Mouse (Mus musculus): ENCODE measurements around the gene Rab3a. TPM values are rescaled to one million over a fixed set of nuclear protein-coding genes. Genes with fewer than 3 reads are reported as not detected.

The Rab3a gene
- polyA plus RNA-seq, 1 experiment from 2014 or later = 56.6 TPM

DNA sequence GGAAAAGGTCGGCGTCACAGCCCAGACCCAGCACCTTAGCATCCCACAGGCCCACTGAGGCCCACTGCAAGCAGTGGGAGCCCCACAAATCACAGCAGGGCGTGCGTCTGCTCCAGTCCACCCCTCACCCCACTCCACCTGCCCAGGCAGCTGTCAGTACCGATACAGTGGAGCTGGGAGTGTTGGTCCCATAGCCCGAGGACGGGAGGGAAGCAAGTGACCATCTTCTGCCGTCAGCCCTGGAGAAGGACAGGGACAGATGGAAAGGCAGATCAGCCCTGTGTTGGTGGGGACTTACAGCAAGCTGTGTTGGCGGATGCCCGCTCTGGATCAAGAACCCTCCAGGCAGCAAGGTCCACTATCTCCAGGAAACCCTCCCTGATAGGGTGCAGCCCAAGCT is 34.6 kb downstream of the Rab3a start:
- ATAC-seq (ENCODE audit: low FRiP score) (no peak), DNase-seq (ENCODE audit: low spot score, missing footprints) (no peak)
- Histone ChIP-seq H3K4me2 (no peak overlapping the region), H3K27me3 (ENCODE audit: control insufficient read depth, insufficient read depth, low read length) (no peaks in the 10 kb centered on the region), H3K27ac (ENCODE audit: low read depth, low read length) (no peak overlapping the region), H3K4me3 (ENCODE audit: low read depth, low read length) (no peak overlapping the region), H3K36me3 (ENCODE audit: control insufficient read depth, insufficient read depth, low read length) (no peaks in the 10 kb centered on the region; the same call in 1 of the 2 replicates), H3K9ac (ENCODE audit: low read length) (no peak overlapping the region), H3K4me1 (ENCODE audit: control insufficient read depth, insufficient read depth, low read length) (peaks cover 23% of the 10 kb centered on the region), H3K9me3 (ENCODE audit: control insufficient read depth, low read length) (no peaks in the 10 kb centered on the region)
- WGBS = 82% methylated on average over 10 of the region's 10 CpGs

DNA sequence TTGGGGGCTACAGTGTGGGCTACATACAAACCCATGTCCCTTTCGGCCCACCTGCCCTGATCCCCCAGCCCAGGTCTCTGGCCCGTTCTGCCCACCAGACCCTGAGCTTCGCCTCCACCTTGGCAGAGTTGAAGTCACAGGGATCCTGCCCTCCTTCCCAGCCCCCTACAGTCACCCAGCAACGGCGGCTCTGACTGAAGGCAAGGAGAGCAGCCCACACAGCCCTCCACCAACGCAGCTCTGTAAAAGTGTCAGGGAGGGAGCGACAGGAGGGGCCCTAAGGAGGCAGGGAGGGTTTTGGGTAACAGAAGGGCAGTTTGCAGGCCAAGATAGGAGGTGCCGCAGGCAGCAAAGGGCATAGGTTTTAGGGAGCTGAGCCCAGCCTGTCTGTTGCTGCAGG is 36.4 kb downstream of the Rab3a start:
- Histone ChIP-seq H3K9me3 (ENCODE audit: control insufficient read depth, low read length) (no peaks in the 10 kb centered on the region), H3K4me2 (no peak overlapping the region), H3K9ac (ENCODE audit: low read length) (no peak overlapping the region), H3K36me3 (ENCODE audit: control insufficient read depth, insufficient read depth, low read length) (no peaks in the 10 kb centered on the region; the same call in 1 of the 2 replicates), H3K4me3 (ENCODE audit: low read depth, low read length) (no peak overlapping the region), H3K27ac (ENCODE audit: low read depth, low read length) (no peak overlapping the region), H3K27me3 (ENCODE audit: control insufficient read depth, insufficient read depth, low read length) (no peaks in the 10 kb centered on the region), H3K4me1 (ENCODE audit: control insufficient read depth, insufficient read depth, low read length) (peaks cover 23% of the 10 kb centered on the region)
- WGBS = 71% methylated on average over 8 of the region's 8 CpGs
- ATAC-seq (ENCODE audit: low FRiP score) (no peak), DNase-seq (ENCODE audit: low spot score, missing footprints) (no peak)

DNA sequence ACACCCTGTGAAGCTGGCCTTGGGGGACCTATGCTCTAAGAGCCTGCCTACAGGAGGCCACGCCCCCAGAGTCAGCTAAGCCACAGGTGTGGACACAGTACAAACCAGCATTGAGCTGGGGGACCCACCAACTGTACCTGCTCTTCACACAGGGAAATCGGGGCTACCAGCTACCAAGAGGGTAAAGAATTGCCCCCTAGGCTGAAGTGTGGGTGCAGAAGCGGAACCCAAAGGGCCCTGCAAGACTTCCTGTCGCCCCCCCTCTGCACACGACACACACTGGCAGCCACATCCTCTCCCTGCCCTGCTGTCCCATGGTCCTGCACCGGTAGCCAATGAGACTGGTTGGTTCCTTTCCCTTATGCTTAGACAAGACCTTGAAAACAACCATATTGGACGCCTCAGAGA is 36.8 kb downstream of the Rab3a start:
- peak overlapping the region; percentile 46; the same call in 1 of the 2 replicates for H3K4me3 ChIP-seq (ENCODE audit: low read depth, low read length)
- DNase-seq (ENCODE audit: low spot score, missing footprints) (peak; percentile 73), ATAC-seq (ENCODE audit: low FRiP score) (no peak)
- H3K9ac ChIP-seq (ENCODE audit: low read length) = peak overlapping the region; percentile 81
- H3K36me3 ChIP-seq (ENCODE audit: control insufficient read depth, insufficient read depth, low read length) = no peaks in the 10 kb centered on the region; the same call in 1 of the 2 replicates
- H3K9me3 ChIP-seq (ENCODE audit: control insufficient read depth, low read length) = no peaks in the 10 kb centered on the region
- peaks cover 24% of the 10 kb centered on the region for H3K4me1 ChIP-seq (ENCODE audit: control insufficient read depth, insufficient read depth, low read length)
- H3K27me3 ChIP-seq (ENCODE audit: control insufficient read depth, insufficient read depth, low read length) = no peaks in the 10 kb centered on the region
- H3K4me2 ChIP-seq = peak overlapping the region; percentile 77
- 83% methylated on average over 7 of the region's 7 CpGs for WGBS
- no peak overlapping the region for H3K27ac ChIP-seq (ENCODE audit: low read depth, low read length)

DNA sequence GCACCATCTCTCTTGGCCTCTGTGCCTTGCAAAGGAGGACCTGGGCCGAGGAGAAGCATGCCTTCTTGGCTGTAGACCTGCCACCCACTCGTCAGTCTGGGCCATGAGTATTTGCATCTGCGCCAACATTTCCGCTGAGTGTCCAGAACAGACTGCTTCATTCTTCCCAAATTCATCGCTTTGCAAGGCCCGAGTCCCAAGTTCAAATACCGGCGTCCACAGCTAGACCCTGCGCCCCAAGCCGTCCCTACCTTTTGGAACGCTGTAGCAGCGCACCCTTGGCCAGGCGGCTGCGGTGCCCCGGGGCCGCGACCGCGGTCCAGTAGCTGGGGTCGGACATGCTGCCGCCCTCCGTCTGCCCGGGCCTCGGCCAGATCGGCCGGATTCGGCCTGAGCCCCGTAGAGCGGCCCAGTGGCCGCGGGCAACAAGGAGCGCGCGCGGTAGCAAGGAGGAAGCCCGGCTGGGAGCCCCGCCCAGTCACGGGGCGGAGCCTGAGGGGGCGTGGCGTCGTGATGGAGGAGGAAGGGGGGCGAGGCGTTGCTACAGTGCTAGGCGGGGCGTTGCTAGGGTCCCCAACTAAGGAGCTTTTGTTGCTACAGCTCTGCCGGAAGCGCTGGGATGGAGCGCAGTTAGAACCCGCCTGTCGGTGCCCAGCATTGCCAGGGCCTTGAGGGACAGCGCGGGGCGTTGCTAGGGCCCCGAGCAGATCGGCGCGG is 37.7 kb downstream of the Rab3a start:
- Histone ChIP-seq H3K4me2 (peak overlapping the region; percentile 77), H3K27me3 (ENCODE audit: control insufficient read depth, insufficient read depth, low read length) (no peaks in the 10 kb centered on the region), H3K9me3 (ENCODE audit: control insufficient read depth, low read length) (no peaks in the 10 kb centered on the region), H3K36me3 (ENCODE audit: control insufficient read depth, insufficient read depth, low read length) (no peaks in the 10 kb centered on the region), H3K4me3 (ENCODE audit: low read depth, low read length) (peak overlapping the region; percentile 46), H3K9ac (ENCODE audit: low read length) (peak overlapping the region; percentile 81), H3K4me1 (ENCODE audit: control insufficient read depth, insufficient read depth, low read length) (peaks cover 27% of the 10 kb centered on the region), H3K27ac (ENCODE audit: low read depth, low read length) (peak overlapping the region; percentile 79)
- peak; percentile 100 for DNase-seq (ENCODE audit: low spot score, missing footprints)
- ATAC-seq (ENCODE audit: low FRiP score) = peak; percentile 87
- whole genome bisulfite sequencing = 5% methylated on average over 58 of the region's 58 CpGs

DNA sequence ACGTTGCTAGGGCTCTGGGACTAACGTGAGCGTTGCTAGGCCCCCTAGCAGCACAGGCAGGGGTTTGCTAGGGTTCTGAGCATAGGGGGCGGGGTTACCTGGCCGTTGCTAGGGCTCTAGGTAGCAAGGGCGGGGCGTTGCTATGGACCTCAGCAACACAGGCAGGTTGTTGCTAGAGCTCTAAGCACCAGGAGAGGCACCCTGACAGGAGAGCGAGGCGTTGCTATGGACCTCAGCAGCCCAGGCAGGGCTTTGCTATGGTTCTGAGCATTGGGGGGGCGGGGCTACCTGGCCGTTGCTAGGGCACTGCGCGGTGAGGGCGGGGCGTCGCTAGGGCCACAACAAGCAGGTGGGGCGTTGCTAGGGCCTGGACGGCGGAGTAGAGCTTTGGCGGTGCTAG is 38.2 kb downstream of the Rab3a start:
- H3K4me1 ChIP-seq (ENCODE audit: control insufficient read depth, insufficient read depth, low read length) = peaks cover 28% of the 10 kb centered on the region
- no peaks in the 10 kb centered on the region for H3K9me3 ChIP-seq (ENCODE audit: control insufficient read depth, low read length)
- peak overlapping the region; percentile 54 for H3K9ac ChIP-seq (ENCODE audit: low read length)
- peak overlapping the region; percentile 46 for H3K4me3 ChIP-seq (ENCODE audit: low read depth, low read length)
- DNase-seq (ENCODE audit: low spot score, missing footprints) (no peak), ATAC-seq (ENCODE audit: low FRiP score) (no peak; the same call in 1 of the 2 replicates)
- no peaks in the 10 kb centered on the region for H3K36me3 ChIP-seq (ENCODE audit: control insufficient read depth, insufficient read depth, low read length)
- H3K27me3 ChIP-seq (ENCODE audit: control insufficient read depth, insufficient read depth, low read length) = peaks cover 3% of the 10 kb centered on the region
- WGBS = under 1% methylated on average over 20 of the region's 20 CpGs
- peak overlapping the region; percentile 77 for H3K4me2 ChIP-seq
- H3K27ac ChIP-seq (ENCODE audit: low read depth, low read length) = peak overlapping the region; percentile 79

DNA sequence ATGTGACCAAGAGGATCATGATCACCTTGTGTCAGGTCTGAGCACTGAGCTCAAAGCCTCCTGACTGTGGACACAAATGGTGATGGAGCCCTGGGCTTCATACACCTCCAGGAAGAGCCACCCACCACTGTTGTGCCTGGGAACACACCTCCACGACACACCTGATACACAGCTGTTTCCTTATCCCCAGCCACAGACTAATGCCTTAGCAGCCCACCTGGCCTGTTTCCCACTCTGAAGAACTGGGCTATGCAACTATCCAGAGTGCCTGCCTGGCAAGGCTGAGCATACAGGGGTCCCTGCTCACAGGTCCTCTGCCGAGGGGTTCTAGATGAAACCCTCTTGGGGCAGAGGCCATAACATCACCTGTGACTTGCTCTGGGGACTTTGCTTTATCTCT is 39.7 kb downstream of the Rab3a start:
- H3K27ac ChIP-seq (ENCODE audit: low read depth, low read length) = no peak overlapping the region
- 88% methylated on average over 2 of the region's 2 CpGs for WGBS
- peaks cover 18% of the 10 kb centered on the region for H3K27me3 ChIP-seq (ENCODE audit: control insufficient read depth, insufficient read depth, low read length)
- H3K9me3 ChIP-seq (ENCODE audit: control insufficient read depth, low read length) = no peaks in the 10 kb centered on the region
- H3K4me1 ChIP-seq (ENCODE audit: control insufficient read depth, insufficient read depth, low read length) = peaks cover 25% of the 10 kb centered on the region
- ATAC-seq (ENCODE audit: low FRiP score) = no peak
- H3K4me3 ChIP-seq (ENCODE audit: low read depth, low read length) = no peak overlapping the region
- DNase-seq (ENCODE audit: low spot score, missing footprints) = no peak
- H3K36me3 ChIP-seq (ENCODE audit: control insufficient read depth, insufficient read depth, low read length) = no peaks in the 10 kb centered on the region
- H3K9ac ChIP-seq (ENCODE audit: low read length) = no peak overlapping the region
- no peak overlapping the region for H3K4me2 ChIP-seq

DNA sequence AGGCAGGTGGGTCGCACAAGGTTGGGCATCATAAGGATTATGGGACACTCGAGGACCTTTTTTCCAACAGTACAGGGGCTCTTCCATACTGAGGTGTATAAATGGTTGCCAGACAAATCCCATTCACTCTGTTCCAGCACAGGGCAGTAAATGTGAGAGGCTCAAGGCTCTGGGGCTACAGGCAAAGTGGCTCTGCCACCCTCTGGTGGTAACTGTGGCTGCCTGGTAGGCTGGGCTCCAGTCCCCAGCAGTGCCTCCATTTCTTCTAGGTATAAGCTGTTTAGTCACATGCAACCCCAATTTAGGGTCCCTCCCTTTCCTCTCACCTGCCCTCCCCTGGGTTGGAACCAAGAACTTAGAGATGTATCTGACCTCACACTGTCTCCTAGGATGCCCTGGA is 40.9 kb downstream of the Rab3a start:
- peaks cover 25% of the 10 kb centered on the region for H3K4me1 ChIP-seq (ENCODE audit: control insufficient read depth, insufficient read depth, low read length)
- ATAC-seq (ENCODE audit: low FRiP score) = no peak
- H3K4me2 ChIP-seq = no peak overlapping the region
- no peaks in the 10 kb centered on the region for H3K36me3 ChIP-seq (ENCODE audit: control insufficient read depth, insufficient read depth, low read length)
- no peak for DNase-seq (ENCODE audit: low spot score, missing footprints)
- 80% methylated on average over 2 of the region's 2 CpGs for WGBS
- H3K27me3 ChIP-seq (ENCODE audit: control insufficient read depth, insufficient read depth, low read length) = peaks cover 28% of the 10 kb centered on the region
- H3K9me3 ChIP-seq (ENCODE audit: control insufficient read depth, low read length) = no peaks in the 10 kb centered on the region
- no peak overlapping the region for H3K9ac ChIP-seq (ENCODE audit: low read length)
- H3K27ac ChIP-seq (ENCODE audit: low read depth, low read length) = no peak overlapping the region
- H3K4me3 ChIP-seq (ENCODE audit: low read depth, low read length) = no peak overlapping the region

DNA sequence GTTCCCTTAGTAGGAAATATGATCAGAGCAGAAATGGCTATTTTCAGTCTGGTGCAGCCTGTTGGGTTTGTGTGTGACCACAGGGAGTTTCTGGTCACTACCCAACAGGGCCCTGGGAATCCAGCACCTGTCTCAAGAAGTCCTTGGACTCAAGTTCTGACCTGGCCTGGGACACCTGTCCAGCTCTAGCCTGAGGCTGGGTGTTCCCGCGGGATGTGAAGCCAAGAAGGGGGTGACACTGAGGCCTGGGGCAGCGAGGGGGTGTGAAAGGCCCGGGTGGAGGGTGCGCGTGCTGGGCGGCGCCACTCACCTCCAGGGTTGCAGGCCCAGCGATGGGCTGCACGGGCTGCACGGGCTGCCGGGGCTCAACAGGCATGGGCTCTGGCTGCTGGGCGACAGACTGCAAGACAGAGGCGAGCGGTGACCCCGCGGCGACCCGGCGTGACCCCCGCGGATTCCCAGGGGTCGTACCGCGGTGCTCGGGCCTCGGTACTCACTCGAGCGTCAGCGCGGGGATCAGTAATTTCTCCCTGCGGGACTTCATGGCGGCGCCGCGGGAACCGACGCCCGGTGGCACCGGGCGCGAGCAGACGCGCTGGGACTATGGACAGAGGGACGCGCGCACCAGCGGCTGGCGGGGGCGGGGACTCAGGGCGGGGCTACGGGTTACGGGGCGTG is 42.1 kb downstream of the Rab3a start:
- peaks cover 20% of the 10 kb centered on the region for H3K4me1 ChIP-seq (ENCODE audit: control insufficient read depth, insufficient read depth, low read length)
- H3K4me3 ChIP-seq (ENCODE audit: low read depth, low read length) = peak overlapping the region; percentile 47
- no peak overlapping the region for H3K27ac ChIP-seq (ENCODE audit: low read depth, low read length)
- under 1% methylated on average over 48 of the region's 54 CpGs for WGBS
- DNase-seq (ENCODE audit: low spot score, missing footprints) (no peak), ATAC-seq (ENCODE audit: low FRiP score) (peak; percentile 5)
- H3K36me3 ChIP-seq (ENCODE audit: control insufficient read depth, insufficient read depth, low read length) = no peaks in the 10 kb centered on the region
- H3K27me3 ChIP-seq (ENCODE audit: control insufficient read depth, insufficient read depth, low read length) = peaks cover 28% of the 10 kb centered on the region
- H3K9me3 ChIP-seq (ENCODE audit: control insufficient read depth, low read length) = no peaks in the 10 kb centered on the region
- H3K4me2 ChIP-seq = peak overlapping the region; percentile 82
- peak overlapping the region; percentile 60 for H3K9ac ChIP-seq (ENCODE audit: low read length)

Measured in midbrain, embryonic 11.5 days (tissue).